1 mouse cellular context compared by ENCODE assay signal in the genomic region with DNA sequence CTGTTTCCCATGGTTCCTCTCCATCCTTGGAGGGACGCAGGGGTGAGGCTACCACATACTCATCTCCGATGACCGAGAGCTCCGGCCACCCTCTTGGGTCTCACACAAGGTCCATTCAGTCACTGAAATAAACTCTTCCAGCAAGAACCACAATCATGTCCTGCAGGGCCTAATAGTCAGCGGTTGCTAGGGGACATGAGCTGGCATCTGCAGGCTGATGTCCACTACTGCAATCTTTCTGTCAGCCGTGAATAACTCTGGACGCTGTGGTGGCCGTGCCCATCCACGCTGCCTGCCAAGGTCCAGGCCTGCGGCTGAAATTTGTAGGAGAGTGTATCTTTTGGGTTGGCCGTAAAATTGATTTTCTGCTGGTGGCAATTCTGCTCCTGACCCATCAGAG.
TF ChIP-seq lines count a peak whose summit lies in the region.

No protein-coding gene starts in this region.

TF ChIP-seq in CH12.LX, 34 proteins besides CTCF, POLR2A, EP300 and RAD21:
- TF ChIP-seq TCF12 (IDR thresholded peaks at IDR 0.05; ENCODE audit: low read depth, low read length) (no peak), JUND (conservative IDR thresholded peaks at IDR 0.05; ENCODE audit: low read depth, low read length) (no peak), ZNF384 (IDR thresholded peaks at IDR 0.05; ENCODE audit: low read depth, low read length) (no peak), CHD2 (IDR thresholded peaks at IDR 0.05; ENCODE audit: low read length) (no peak), SIN3A (IDR thresholded peaks at IDR 0.05; ENCODE audit: low read length) (0 out of 2 replicates have a peak, but pooled peaks have one; percentile 1)
